Mouse (Mus musculus): ENCODE data around the gene Hdlbp.

- TF ChIP-seq REST (IDR thresholded peaks at IDR 0.05; ENCODE audit: insufficient read depth, insufficient read length) (no peak), MYOG (IDR thresholded peaks at IDR 0.05; ENCODE audit: control insufficient read depth in 1 of 3, insufficient read depth in 1 of 3, insufficient read length in 2 of 3, low read depth in 2 of 3) (no peak), POLR2A (IDR thresholded peaks at IDR 0.05; ENCODE audit: insufficient read length, low read depth) (no peak), MAX (IDR thresholded peaks at IDR 0.05; ENCODE audit: low read depth) (no peak), POLR2AphosphoS2 (IDR thresholded peaks at IDR 0.05; ENCODE audit: insufficient read length, low read depth) (no peak), TCF12 (IDR thresholded peaks at IDR 0.05; ENCODE audit: insufficient read depth, poor library complexity, severe bottlenecking) (no peak)
These were observed 32.8 kb downstream of the Hdlbp start for GRCm38 (mm10) chr1:93445822-93446162.
